Mouse (Mus musculus): ENCODE results near the gene Lrrc27. TPM values are rescaled to one million over a fixed set of nuclear protein-coding genes. Genes with fewer than 3 reads are reported as not detected.

Lrrc27 gene
- polyA plus RNA-seq, 1 experiment from 2014 or later: 3.4 TPM

DNA sequence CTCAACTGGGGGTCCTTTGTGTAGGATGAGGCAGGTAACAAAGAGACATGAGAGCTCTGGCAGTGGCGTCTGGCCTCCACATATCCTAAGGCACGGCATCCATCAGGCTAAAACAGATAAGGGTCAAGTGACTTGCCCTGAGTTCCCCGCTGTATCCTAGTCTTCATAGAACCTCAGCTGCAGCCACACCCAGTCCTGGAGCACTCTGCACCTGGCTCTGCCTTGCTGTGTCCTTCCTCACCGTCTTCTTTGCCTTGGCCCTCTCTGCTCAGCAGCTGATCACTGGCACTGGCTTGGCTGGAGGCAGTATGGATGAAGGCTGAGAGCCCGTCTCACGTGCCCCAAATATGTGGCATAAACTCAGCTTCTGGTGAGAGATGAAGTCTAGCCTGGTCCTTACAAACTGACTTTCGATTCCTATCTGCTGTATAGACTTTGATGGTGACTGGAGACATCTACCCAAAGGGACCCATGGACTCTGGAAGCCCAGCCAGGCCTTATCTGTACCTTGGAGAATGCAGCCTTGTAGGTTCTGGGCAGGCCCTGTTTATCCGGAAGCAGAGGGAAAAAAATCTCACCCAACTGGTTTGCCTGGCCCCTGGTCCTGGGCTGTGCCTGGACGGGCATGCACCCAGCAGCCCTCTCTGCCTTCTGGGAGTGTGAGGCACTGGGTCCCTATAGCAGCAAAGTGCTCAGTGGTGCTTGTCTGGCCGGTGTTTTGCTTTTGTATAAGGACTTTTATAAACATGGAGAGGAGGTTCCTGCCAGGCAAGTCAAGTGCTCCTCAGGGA, 45.2 kb downstream of the Lrrc27 start:
- 49% methylated on average over 10 of the region's 10 CpGs for WGBS
- H3K9me3 ChIP-seq (replicated peaks): no peaks in the 10 kb centered on the region; the same call in 1 of the 2 replicates
- 0 out of 2 replicates have a peak overlapping the region, but pooled peaks have one; percentile 10 for H3K9ac ChIP-seq
- H3K36me3 ChIP-seq: peaks cover 53% of the 10 kb centered on the region
- H3K4me1 ChIP-seq (replicated peaks): peaks cover 37% of the 10 kb centered on the region
- no peak overlapping the region for H3K27ac ChIP-seq (ENCODE audit: poor library complexity, severe bottlenecking)
- ATAC-seq (ENCODE audit: insufficient number of reproducible peaks, low FRiP score): no peak
- no peaks in the 10 kb centered on the region for H3K27me3 ChIP-seq (replicated peaks)
- H3K4me3 ChIP-seq: no peak overlapping the region
- H3K4me2 ChIP-seq: no peak overlapping the region

DNA sequence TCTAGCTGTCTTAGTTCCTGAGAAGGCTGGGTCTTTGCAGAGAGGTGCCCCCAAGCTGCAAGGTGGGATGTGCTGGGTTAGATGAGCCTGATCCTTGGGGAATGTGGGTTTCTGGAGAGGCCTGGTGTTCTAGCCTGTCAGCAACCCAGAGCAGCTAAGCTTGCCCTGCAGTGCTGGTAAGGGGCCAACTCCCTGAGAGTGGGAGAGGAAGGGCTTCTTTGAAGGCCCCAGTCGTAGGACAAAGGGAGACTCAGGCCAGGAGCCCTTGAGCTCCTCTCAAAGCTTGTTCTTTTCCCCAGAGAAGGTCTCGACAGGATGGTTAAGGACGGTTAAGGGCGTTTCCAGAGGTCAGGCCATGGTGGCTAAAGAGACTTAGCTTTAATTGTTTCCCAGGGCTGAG, 51.5 kb downstream of the Lrrc27 start:
- H3K27ac ChIP-seq (ENCODE audit: poor library complexity, severe bottlenecking): peak overlapping the region; percentile 38; the same call in 1 of the 2 replicates
- no peak overlapping the region for H3K4me2 ChIP-seq
- no peaks in the 10 kb centered on the region for H3K27me3 ChIP-seq (replicated peaks)
- ATAC-seq (ENCODE audit: insufficient number of reproducible peaks, low FRiP score): no peak
- no peaks in the 10 kb centered on the region; the same call in 1 of the 2 replicates for H3K9me3 ChIP-seq (replicated peaks)
- H3K4me1 ChIP-seq (replicated peaks): peaks cover 50% of the 10 kb centered on the region
- H3K4me3 ChIP-seq: no peak overlapping the region
- 43% methylated on average over 4 of the region's 4 CpGs for WGBS
- H3K36me3 ChIP-seq: peaks cover 28% of the 10 kb centered on the region
- H3K9ac ChIP-seq: no peak overlapping the region

DNA sequence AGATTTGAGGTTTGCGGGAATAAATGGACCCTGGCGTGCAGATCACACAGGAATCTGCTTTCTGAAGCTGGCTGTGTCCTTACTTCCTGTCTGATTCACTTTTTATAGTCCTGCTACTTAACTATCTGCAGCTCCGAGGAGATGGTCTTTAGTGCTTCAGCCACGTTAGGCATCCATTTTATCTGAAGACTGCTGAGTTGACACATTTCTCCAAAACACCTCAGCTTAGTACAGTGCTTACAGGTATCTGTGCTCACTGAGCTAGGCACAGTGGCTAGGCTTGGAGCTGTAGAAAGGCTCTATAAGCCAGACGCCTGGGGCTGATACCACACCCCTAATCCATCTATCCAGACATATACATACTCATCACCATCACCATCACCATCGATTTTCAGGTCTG, 52.8 kb downstream of the Lrrc27 start:
- ATAC-seq (ENCODE audit: insufficient number of reproducible peaks, low FRiP score): no peak
- H3K27ac ChIP-seq (ENCODE audit: poor library complexity, severe bottlenecking): peak overlapping the region; percentile 20
- 42% methylated on average over 6 of the region's 6 CpGs for WGBS

DNA sequence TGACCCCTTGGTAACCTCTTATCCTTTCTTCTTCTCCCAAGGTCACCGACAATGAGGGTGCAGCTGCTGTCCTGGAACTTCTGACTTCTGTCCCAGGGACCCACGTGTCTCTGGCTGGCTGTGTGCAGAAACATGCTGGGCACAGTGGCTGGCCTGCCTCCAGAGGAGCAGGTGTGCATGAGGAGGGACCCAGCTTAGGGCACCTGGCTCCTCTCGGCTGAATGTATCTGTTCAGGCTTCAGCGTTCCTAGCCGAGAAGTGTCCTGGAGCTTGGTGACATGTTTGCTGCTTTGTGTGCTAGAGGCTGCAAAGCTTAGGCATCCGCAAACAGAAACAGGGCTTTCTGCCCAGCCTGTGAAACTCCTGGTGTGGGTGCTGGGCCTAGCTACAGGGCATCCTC, 53.6 kb downstream of the Lrrc27 start:
- Histone ChIP-seq H3K4me2 (no peak overlapping the region), H3K27ac (ENCODE audit: poor library complexity, severe bottlenecking) (peak overlapping the region; percentile 20), H3K4me1 (replicated peaks) (peaks cover 46% of the 10 kb centered on the region), H3K4me3 (no peak overlapping the region), H3K36me3 (peaks cover 20% of the 10 kb centered on the region), H3K27me3 (replicated peaks) (no peaks in the 10 kb centered on the region), H3K9me3 (replicated peaks) (no peaks in the 10 kb centered on the region), H3K9ac (no peak overlapping the region)
- ATAC-seq (ENCODE audit: insufficient number of reproducible peaks, low FRiP score): no peak
- 68% methylated on average over 6 of the region's 6 CpGs for WGBS

More for the DNA sequence above, 52.8 kb downstream of the Lrrc27 start:
- Histone ChIP-seq H3K9ac (no peak overlapping the region), H3K36me3 (peaks cover 24% of the 10 kb centered on the region), H3K4me3 (no peak overlapping the region), H3K27me3 (replicated peaks) (no peaks in the 10 kb centered on the region), H3K4me2 (no peak overlapping the region), H3K9me3 (replicated peaks) (no peaks in the 10 kb centered on the region; the same call in 1 of the 2 replicates), H3K4me1 (replicated peaks) (peaks cover 44% of the 10 kb centered on the region)

DNA sequence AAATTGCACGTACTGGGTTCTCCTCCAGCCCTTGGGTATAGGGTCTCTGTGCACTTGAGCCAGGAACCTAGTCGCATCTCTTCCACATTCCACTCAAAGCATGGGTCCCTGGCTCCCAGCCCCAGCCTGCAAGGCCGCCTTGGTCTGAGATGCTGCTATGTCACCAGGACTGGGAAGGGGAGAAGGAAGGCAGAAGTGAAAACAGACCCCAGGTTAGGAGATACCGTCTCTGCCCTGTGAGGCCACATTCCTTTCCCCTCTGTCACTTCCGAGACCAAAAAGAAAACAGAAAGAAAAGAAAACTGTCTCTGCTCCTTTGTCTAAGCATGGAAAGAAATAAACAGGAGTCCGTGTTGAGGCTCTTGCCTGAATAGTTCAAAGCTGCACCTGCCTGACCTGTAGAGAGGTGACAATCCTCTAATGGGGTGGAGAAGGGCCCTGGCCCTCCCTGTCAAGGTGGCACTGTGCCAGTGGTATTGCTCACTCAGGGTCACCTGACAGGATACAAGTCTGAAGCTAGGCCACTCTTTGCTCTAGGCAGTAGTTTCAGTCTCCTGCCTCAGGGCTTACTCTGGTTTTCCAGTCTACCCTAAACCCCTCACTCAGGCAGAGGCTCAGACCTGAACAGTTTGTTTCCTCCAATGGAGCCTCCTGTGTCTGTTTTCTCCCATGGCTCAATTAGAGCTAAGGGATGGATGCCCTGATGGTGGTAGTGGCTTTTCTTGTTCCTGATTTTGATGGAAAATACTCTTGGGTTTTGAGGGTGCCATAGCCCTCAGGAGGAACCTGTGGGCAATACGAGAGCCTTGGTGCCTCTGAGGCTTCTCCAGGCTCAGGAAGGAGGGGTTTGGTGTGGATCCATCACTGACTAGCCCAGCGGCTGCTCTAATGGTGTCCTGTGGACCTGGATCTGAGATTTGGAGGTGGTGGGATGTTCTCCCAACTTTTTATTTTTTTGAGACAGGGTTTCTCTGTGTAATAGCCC, 54.4 kb downstream of the Lrrc27 start:
- Histone ChIP-seq H3K36me3 (peaks cover 16% of the 10 kb centered on the region), H3K9me3 (replicated peaks) (no peaks in the 10 kb centered on the region), H3K4me3 (no peak overlapping the region), H3K9ac (no peak overlapping the region), H3K27ac (ENCODE audit: poor library complexity, severe bottlenecking) (peak overlapping the region; percentile 20), H3K27me3 (replicated peaks) (no peaks in the 10 kb centered on the region), H3K4me1 (replicated peaks) (peaks cover 54% of the 10 kb centered on the region), H3K4me2 (no peak overlapping the region)
- 49% methylated on average over 8 of the region's 8 CpGs for WGBS
- ATAC-seq (ENCODE audit: insufficient number of reproducible peaks, low FRiP score): peak; percentile 10; the same call in 1 of the 2 replicates

DNA sequence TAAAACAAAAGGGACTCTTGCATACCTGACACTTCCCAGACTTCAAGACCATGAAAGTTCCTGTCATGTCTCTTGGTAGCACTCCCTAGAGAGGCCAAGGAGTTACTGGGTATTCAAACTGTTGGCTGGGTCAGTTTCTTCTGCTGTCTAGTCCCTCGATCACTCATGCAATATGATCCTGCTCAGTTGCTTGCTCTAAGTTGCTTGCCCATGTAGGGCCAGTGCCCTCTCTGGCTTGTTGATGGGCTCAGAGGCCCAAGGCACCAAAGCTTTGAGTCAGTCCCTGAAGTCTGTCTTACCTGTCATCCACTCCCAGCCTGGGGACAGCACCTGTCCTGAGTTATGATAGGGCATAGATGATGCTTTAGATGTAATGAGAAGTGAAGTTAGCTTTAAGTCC, 58.0 kb downstream of the Lrrc27 start:
- Histone ChIP-seq H3K27ac (ENCODE audit: poor library complexity, severe bottlenecking) (no peak overlapping the region), H3K9ac (no peak overlapping the region), H3K4me2 (no peak overlapping the region), H3K27me3 (replicated peaks) (no peaks in the 10 kb centered on the region), H3K4me3 (no peak overlapping the region), H3K36me3 (peaks cover 16% of the 10 kb centered on the region), H3K4me1 (replicated peaks) (peaks cover 61% of the 10 kb centered on the region), H3K9me3 (replicated peaks) (no peaks in the 10 kb centered on the region)
- 74% methylated on average over 1 of the region's 1 CpGs for WGBS
- ATAC-seq (ENCODE audit: insufficient number of reproducible peaks, low FRiP score): no peak

DNA sequence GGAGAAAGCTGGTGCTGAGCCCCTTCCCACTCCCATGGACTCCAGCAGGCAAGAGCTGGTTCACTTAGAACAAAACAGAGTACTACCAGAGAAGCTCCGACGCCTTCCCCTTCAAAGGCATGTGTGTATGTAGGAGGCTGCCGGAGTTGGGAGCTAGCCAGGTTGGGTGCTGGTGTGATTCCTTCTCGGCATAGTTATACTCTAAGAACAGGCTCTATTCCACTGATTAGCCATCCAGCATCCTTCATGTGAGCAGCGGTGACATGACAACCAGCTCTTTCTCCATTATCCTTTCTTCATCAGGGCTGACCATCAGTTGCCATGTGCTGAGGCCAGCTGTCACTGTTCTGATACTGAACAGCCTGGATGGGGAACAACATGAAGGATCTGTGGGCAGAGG, 59.1 kb downstream of the Lrrc27 start:
- Histone ChIP-seq H3K4me1 (replicated peaks) (peaks cover 51% of the 10 kb centered on the region), H3K27ac (ENCODE audit: poor library complexity, severe bottlenecking) (peak overlapping the region; percentile 91), H3K4me3 (no peak overlapping the region), H3K9ac (no peak overlapping the region), H3K9me3 (replicated peaks) (no peaks in the 10 kb centered on the region), H3K27me3 (replicated peaks) (no peaks in the 10 kb centered on the region), H3K36me3 (peaks cover 16% of the 10 kb centered on the region), H3K4me2 (no peak overlapping the region)
- no peak for ATAC-seq (ENCODE audit: insufficient number of reproducible peaks, low FRiP score)
- WGBS: 59% methylated on average over 5 of the region's 5 CpGs

DNA sequence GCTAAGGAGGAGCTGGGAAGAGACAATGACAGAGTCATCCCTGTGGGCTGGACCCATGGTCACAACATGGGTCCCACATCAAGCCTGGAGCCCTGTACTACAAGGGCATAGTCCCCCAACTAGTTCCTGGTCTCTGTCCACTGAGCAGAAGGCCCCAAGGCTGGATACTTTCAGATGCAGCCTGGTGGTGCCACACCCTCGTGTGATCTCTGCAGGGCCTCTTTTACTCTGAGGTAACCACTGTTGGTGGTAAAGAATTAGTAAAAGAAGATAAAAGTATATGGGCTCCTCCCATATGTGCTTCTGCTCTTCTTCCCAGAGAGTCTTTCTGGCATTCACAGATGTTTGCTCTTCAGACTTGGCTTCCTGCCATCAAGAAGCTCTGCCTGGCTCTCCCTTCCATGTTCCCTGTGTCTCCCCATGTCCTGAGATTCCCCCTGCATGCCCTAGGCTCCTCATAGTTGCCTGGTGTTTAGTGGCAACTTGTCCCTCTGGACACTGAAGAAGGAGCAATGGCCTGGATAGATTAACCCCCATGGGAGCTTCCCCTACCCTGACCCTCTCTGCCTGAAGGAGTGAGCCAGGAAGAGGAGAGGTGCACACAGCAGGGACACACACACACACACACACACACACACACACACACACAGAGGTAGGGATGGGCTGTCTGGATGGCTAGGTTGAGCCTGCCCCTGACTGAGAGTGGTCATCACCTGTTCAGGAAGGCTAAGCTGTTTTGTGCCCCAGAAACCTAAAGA, 60.0 kb downstream of the Lrrc27 start:
- Histone ChIP-seq H3K36me3 (peaks cover 16% of the 10 kb centered on the region), H3K9ac (no peak overlapping the region), H3K4me2 (peak overlapping the region; percentile 44), H3K4me3 (no peak overlapping the region), H3K4me1 (replicated peaks) (peaks cover 42% of the 10 kb centered on the region), H3K27ac (ENCODE audit: poor library complexity, severe bottlenecking) (peak overlapping the region; percentile 91), H3K9me3 (replicated peaks) (no peaks in the 10 kb centered on the region), H3K27me3 (replicated peaks) (no peaks in the 10 kb centered on the region)
- WGBS: 28% methylated on average over 1 of the region's 1 CpGs
- ATAC-seq (ENCODE audit: insufficient number of reproducible peaks, low FRiP score): peak; percentile 46

DNA sequence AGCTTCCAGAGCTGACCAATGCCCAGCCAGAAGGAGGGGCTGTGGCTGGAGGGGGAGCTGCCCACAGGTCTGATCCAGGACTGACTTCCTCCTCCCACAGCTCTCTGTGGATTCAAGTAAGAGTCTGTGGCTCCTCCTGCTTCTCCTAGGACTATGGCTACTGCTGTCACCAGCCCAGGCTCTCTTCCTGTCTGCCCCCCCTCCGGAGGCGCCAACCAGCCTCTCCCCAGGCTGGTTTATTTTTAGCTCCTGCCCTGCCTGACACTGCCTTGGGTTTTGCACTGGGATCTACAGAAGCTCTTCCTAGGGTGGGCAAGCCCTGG, 60.6 kb downstream of the Lrrc27 start:
- Histone ChIP-seq H3K27me3 (replicated peaks) (no peaks in the 10 kb centered on the region), H3K9ac (no peak overlapping the region), H3K36me3 (peaks cover 11% of the 10 kb centered on the region), H3K9me3 (replicated peaks) (no peaks in the 10 kb centered on the region), H3K4me3 (no peak overlapping the region), H3K4me2 (peak overlapping the region; percentile 44), H3K4me1 (replicated peaks) (peaks cover 39% of the 10 kb centered on the region), H3K27ac (ENCODE audit: poor library complexity, severe bottlenecking) (peak overlapping the region; percentile 91)
- peak; percentile 84 for ATAC-seq (ENCODE audit: insufficient number of reproducible peaks, low FRiP score)
- whole genome bisulfite sequencing: 0% methylated on average over 2 of the region's 2 CpGs

DNA sequence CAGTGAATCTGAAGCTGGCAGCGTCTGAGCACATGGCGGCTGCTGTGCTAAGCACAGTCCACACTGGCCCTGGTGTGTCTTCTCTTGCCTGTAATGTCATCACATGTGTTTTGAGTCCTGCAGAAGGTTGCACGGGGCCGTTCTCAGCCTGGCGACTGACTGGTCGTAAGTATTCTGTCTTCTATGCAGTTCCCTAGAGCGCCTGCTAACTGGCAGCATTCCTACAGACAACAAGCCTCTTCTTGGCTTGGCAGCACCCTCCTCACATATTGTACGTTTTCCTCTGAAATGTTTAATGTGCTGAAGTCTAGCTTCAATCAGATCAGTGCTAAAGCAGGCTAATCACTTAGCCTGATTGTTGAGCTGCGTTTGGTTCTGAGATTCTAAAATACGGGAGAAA, 62.8 kb downstream of the Lrrc27 start:
- no peak overlapping the region for H3K9ac ChIP-seq

More for the DNA sequence above, 62.8 kb downstream of the Lrrc27 start:
- Histone ChIP-seq H3K27me3 (replicated peaks) (no peaks in the 10 kb centered on the region), H3K4me2 (no peak overlapping the region), H3K4me1 (replicated peaks) (peaks cover 56% of the 10 kb centered on the region), H3K36me3 (no peaks in the 10 kb centered on the region), H3K4me3 (no peak overlapping the region), H3K9me3 (replicated peaks) (no peaks in the 10 kb centered on the region), H3K27ac (ENCODE audit: poor library complexity, severe bottlenecking) (no peak overlapping the region)
- ATAC-seq (ENCODE audit: insufficient number of reproducible peaks, low FRiP score): no peak
- 54% methylated on average over 10 of the region's 10 CpGs for WGBS

Data from heart, embryonic 12.5 days (tissue).